Mouse (Mus musculus) lung, postnatal 14 days (tissue): Measurements from ENCODE around the gene Farp1.
"Not testable (repeated sequence)": the region's sequence is repeated elsewhere in the genome, so short reads cannot be mapped to it uniquely, and the experiment has no call there.

Experiments
- DNase-seq: peaks from one replicate; pipeline ENCODE4 v3.0.0; 2021

The Farp1 gene

GRCm38 (mm10) chr14:121186402-121186894, 151.4 kb downstream of the Farp1 start:
- DNase-seq = no peak

- not testable (repeated sequence) for DNase-seq
Measured at GRCm38 (mm10) chr14:121189840-121190239, 154.8 kb downstream of the Farp1 start.

GRCm38 (mm10) chr14:121190386-121190785, 155.4 kb downstream of the Farp1 start:
- no peak for DNase-seq

GRCm38 (mm10) chr14:121191739-121192138, 156.7 kb downstream of the Farp1 start:
- peak; percentile 57 for DNase-seq

GRCm38 (mm10) chr14:121192394-121192793, 157.4 kb downstream of the Farp1 start:
- no peak for DNase-seq

- DNase-seq = no peak
Measured at GRCm38 (mm10) chr14:121193981-121194380, 159.0 kb downstream of the Farp1 start.

GRCm38 (mm10) chr14:121198915-121199572, 164.0 kb downstream of the Farp1 start:
- no peak for DNase-seq

- DNase-seq = no peak
Measured at GRCm38 (mm10) chr14:121199789-121200188, 164.8 kb downstream of the Farp1 start.

- no peak for DNase-seq
Measured at GRCm38 (mm10) chr14:121200353-121200752, 165.4 kb downstream of the Farp1 start.

GRCm38 (mm10) chr14:121201178-121201577, 166.2 kb downstream of the Farp1 start:
- DNase-seq = no peak

- DNase-seq = no peak
Measured at GRCm38 (mm10) chr14:121205459-121205858, 170.5 kb downstream of the Farp1 start.

- no peak for DNase-seq
Measured at GRCm38 (mm10) chr14:121207441-121208158, 172.6 kb downstream of the Farp1 start.

GRCm38 (mm10) chr14:121208159-121208515, 173.1 kb downstream of the Farp1 start:
- DNase-seq = no peak

- DNase-seq = no peak
Measured at GRCm38 (mm10) chr14:121210318-121210717, 175.3 kb downstream of the Farp1 start.

GRCm38 (mm10) chr14:121213650-121214049, 178.7 kb downstream of the Farp1 start:
- no peak for DNase-seq

- peak; percentile 37 for DNase-seq
Measured at GRCm38 (mm10) chr14:121214636-121215257, 179.7 kb downstream of the Farp1 start.

- DNase-seq = peak; percentile 58
Measured at GRCm38 (mm10) chr14:121215817-121216216, 180.8 kb downstream of the Farp1 start.

- no peak for DNase-seq
Measured at GRCm38 (mm10) chr14:121216672-121217071, 181.7 kb downstream of the Farp1 start.

- DNase-seq = peak; percentile 24
Measured at GRCm38 (mm10) chr14:121218620-121219019, 183.6 kb downstream of the Farp1 start.

- DNase-seq = no peak
Measured at GRCm38 (mm10) chr14:121219226-121220039, 184.4 kb downstream of the Farp1 start.

GRCm38 (mm10) chr14:121220040-121220322, 185.0 kb downstream of the Farp1 start:
- no peak for DNase-seq

GRCm38 (mm10) chr14:121220723-121221122, 185.7 kb downstream of the Farp1 start:
- DNase-seq = peak; percentile 81

- DNase-seq = no peak
Measured at GRCm38 (mm10) chr14:121225804-121226203, 190.8 kb downstream of the Farp1 start.
